Mouse (Mus musculus): ENCODE results near the gene Bcr. TPM values are rescaled to one million over a fixed set of nuclear protein-coding genes. Genes with fewer than 3 reads are reported as not detected.
A peak's percentile ranks its signal among the peaks of the same experiment; 100 is the strongest.

Gene Bcr
- polyA plus RNA-seq, 2 experiments from 2014 or later: 4.4 to 7.0 TPM

DNA sequence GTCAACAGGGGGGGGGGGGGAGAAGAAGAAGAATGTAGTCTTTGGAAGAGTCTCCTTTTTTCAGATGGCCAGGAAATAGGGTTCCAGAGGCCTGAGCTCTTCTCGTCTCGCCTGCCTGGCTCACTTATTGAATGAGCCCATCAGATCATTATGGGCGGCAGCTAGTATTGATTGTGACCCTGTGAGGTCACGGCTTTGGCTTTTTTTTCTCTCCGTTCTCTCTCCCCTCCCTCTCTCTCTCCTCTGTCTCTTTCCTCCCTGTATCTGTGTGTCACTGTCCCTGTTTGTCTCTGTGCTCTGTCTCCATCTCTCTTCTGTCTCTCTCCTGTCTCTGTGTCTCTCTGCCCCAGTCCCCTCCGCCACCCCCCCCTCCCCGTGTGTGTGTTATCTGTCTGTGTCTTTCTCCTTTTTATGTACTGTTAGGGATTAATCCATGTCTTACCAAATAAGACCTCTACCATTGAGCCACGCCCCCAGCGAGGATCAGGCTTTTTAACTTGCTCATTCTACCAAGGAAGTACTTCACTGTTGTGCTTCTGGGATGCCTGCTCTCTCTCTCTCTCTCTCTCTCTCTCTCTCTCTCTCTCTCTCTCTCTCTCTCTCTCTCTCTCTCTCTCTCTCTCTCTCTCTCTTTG lies 1.5 kb upstream of the Bcr start:
- peak; percentile 28 for ATAC-seq

DNA sequence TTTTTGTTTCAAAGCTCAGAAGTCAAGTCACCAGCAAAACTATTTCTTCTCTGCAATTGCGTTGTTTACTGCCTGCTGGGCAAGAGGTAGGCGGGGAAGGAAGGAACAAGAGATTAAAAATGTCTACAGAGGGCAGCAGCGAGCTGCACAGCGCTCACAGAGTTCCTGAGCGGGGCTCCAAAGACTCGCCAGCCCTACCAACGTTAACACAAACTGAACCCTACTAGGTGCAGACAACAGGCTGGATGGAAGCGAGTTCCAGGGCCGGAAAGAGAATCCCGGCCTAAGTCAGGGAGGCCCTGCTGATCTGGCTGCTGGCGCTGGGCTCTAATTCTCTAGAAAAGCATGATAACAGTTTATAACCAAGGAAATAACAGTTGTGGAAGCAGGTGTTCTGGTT lies 996 bp upstream of the Bcr start:
- ATAC-seq: peak; percentile 78

GRCm38 (mm10) chr10:75060843-75061235 lies 447 bp downstream of the Bcr start:
- ATAC-seq: peak; percentile 27

GRCm38 (mm10) chr10:75061341-75062188 lies 1.2 kb downstream of the Bcr start:
- ATAC-seq: no peak

DNA sequence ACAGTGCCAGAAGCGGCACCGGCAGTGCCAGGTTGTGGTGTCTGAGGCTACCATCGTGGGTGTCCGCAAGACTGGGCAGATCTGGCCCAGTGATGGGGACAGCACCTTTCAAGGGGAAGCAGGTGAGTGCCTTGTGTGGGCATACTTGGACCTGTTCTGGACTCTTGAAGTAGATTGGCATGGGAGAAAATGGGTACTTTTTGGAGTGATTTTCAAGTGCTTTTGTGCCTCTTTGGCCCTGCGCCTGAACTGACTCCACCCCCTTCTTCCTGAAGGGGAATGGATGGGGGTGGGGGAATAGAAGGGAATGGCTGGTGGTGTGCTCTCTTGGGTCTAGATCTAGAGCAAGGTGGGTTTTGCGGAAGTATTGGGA lies 1.8 kb downstream of the Bcr start:
- no peak for ATAC-seq

- no peak for ATAC-seq
Measured at GRCm38 (mm10) chr10:75062621-75063020, 2.2 kb downstream of the Bcr start.

DNA sequence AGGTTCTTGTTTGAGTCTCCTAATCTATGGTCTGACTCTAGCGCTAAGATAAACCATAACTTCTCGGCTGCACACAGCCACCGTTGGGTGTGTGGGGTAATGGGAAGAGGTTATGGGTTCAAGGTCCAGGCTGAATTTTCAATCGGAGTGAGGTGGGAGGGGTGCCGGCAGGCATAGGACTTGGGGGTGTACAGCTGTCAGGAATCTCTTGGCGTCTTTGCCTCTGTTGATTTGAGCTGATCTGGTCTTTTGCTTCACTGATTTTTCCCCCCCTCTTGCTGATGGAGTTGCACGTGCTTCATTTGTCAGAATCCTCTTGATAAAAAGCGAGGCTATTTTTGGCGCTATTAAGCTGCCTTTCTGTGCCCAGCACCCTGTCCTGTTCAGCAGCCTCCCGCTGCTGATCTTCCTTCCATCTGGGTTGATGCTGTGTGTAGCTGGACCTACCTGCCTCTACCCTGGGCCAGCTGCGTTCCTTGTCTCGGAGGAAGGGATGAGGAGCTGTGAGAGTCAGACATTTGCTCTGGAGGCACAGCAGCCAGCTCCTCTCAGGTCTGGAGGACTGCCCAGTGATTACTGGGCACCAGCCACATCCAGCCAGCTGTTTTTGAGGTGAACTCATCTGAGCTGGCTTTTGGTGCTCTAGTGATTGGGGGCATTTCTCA lies 3.0 kb downstream of the Bcr start:
- ATAC-seq: no peak

DNA sequence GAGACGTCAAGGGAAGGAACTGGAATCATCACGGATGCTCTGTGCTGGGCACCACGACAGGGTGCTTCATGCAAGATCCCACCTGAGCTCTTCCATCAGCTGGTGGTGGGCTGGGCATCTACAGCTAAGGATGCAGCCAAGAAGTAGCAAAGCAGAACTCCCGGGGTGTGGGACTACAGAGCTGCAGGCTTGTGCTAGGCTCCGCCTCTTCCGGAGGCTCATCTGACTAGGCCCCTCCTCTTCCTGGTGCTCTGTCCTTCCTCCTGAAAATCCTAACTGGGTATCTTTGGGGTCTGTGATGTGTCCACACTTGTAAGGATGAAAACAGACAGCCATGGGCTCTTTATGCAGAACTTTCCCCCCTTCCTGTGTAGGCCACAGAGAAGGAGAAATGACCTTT lies 5.3 kb downstream of the Bcr start:
- ATAC-seq: no peak

DNA sequence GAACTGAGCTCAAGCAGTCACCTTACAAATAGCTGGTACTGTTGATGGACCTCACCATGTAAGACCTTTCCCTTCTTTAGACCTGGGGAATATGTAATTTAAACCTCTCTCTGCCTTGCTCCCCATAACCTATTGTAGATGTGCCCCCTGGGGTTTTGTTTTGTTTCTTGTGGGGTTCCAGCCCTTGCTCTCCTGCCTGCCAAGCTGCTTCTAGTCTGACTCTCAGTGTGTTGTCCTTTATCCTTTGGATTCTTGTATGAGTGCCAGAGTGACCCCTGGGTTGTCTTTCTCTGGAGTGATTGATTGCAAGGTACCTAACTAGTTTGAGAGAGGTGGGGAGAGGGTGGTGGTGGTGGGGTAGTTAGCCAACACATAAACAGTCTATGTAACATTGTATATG lies 7.1 kb downstream of the Bcr start:
- no peak for ATAC-seq

- ATAC-seq: no peak
Measured at GRCm38 (mm10) chr10:75068086-75068485, 7.7 kb downstream of the Bcr start.

GRCm38 (mm10) chr10:75068624-75069328 lies 8.4 kb downstream of the Bcr start:
- ATAC-seq: no peak

- ATAC-seq: no peak
Measured at GRCm38 (mm10) chr10:75070281-75070976, 10.0 kb downstream of the Bcr start.

DNA sequence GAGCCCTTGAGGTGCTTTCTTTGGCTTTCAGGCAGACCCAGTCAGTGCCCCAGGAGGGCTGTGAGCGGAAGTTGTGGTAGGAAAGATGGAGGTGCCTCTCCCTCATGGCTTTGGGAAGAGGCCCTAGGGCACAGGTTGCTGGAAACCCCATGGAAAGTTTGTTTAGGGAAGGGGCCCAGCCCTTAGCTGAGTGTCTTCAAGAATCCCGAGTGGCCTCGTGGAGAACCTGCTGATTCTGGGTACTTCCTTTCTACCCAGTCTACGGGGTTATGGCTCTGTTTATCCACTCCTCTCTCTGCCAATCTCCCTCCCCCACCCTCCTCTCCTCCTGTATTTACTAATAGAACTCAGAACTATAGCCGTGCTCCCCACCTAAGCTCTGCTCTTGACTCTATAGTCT lies 15.3 kb downstream of the Bcr start:
- no peak for ATAC-seq

- no peak for ATAC-seq
Measured at GRCm38 (mm10) chr10:75078174-75079128, 18.1 kb downstream of the Bcr start.

DNA sequence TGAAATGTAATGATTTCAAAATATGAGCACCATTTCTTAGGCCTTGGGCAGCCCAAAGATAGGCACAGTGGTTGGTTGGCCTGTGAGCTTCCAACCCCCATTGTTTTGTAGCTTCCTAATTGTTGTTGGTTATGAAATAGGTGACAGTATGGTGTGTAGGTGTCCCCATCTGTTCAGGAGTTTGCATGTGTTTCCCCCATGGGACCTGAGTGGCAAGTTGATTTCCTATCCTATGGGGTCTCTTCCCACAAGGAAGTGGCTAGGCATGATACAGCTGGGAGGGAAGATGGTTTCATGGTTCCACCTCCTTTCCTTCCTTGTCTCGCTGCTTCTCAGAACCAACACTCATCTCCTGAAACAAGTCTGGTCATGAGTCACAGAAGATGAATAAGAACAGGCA lies 24.9 kb downstream of the Bcr start:
- ATAC-seq: no peak

- ATAC-seq: no peak
Measured at GRCm38 (mm10) chr10:75088471-75088870, 28.1 kb downstream of the Bcr start.

- ATAC-seq: no peak
Measured at GRCm38 (mm10) chr10:75091478-75092152, 31.2 kb downstream of the Bcr start.

GRCm38 (mm10) chr10:75093252-75093987 lies 33.0 kb downstream of the Bcr start:
- no peak for ATAC-seq

DNA sequence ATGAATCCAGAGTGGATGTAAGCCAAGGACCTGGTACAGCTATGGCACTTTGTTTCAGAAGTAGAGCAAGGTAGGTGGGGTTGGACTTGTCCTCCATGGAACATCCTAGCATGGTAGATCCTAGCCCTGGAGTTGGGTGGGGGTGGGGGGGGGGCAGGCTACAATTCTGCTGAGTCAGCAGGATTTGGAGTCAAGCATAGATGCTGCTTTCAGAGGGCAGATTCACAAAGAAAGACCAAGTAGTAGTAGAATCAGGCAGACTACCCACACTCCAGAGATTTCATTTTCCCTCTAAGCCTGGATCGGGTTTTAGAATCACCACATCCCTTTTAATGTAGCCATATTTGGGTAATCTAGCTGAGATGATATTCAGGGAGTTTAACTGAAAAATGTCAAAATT lies 33.9 kb downstream of the Bcr start:
- no peak for ATAC-seq

- ATAC-seq: no peak
Measured at GRCm38 (mm10) chr10:75095216-75095615, 34.8 kb downstream of the Bcr start.

Data from CD4-positive, CD25-positive, alpha-beta regulatory T cell, adult 4 months (primary cell).